Mouse (Mus musculus) CH12.LX (cell line): ENCODE results near the gene Pbx1.

ENCODE experiments used
- CHD1 ChIP-seq: IDR thresholded peaks from 2 replicates; pipeline ENCODE4 v1.6.1; 2012; ENCODE audit warnings: low read depth, low read length, improper control_type of control experiment, inconsistent platforms
- CTCF ChIP-seq, 2 experiments: IDR thresholded peaks in 1 of 2; conservative IDR thresholded peaks in 1 of 2; 2 replicates each; pipeline ENCODE4 v1.5.1; 2011 to 2012; ENCODE audit warnings: low read depth in 2 of 2, low read length in 2 of 2, improper control_type of control experiment in 1 of 2, inconsistent platforms in 1 of 2, mild to moderate bottlenecking in 1 of 2, moderate library complexity in 1 of 2
- EP300 ChIP-seq: IDR thresholded peaks from 2 replicates; pipeline ENCODE4 v1.6.1; 2011; ENCODE audit warnings: low read length, improper control_type of control experiment
- MAX ChIP-seq: IDR thresholded peaks from 2 replicates; pipeline ENCODE4 v1.6.1; 2011; ENCODE audit warnings: low read length, improper control_type of control experiment
- RAD21 ChIP-seq: IDR thresholded peaks from 2 replicates; pipeline ENCODE4 v1.6.1; 2011; ENCODE audit warnings: low read depth, mild to moderate bottlenecking, low read length, improper control_type of control experiment, moderate library complexity
- ZMIZ1 ChIP-seq: IDR thresholded peaks from 2 replicates; pipeline ENCODE4 v1.6.1; 2012; ENCODE audit warnings: low read depth, mild to moderate bottlenecking, inconsistent platforms, low read length, improper control_type of control experiment

GRCm38 (mm10) chr1:168334831-168335574 lies 97.1 kb downstream of the Pbx1 start:
- TF ChIP-seq RAD21 (no peak), ZMIZ1 (no peak), CTCF (conservative IDR thresholded peaks at IDR 0.05 in 1 of 2, IDR thresholded peaks at IDR 0.05 in 1 of 2; ENCODE audit: low read depth in 2 of 2, low read length in 2 of 2) (no peak), MAX (no peak), EP300 (no peak), CHD1 (no peak)
